Mouse (Mus musculus): ENCODE results near the gene Gm28053. TPM values are rescaled to one million over a fixed set of nuclear protein-coding genes. Genes with fewer than 3 reads are reported as not detected.
"Not testable (repeated sequence)": the region's sequence is repeated elsewhere in the genome, so short reads cannot be mapped to it uniquely, and the experiment has no call there.

The Gm28053 gene
- polyA plus RNA-seq, 1 experiment: not detected

DNA sequence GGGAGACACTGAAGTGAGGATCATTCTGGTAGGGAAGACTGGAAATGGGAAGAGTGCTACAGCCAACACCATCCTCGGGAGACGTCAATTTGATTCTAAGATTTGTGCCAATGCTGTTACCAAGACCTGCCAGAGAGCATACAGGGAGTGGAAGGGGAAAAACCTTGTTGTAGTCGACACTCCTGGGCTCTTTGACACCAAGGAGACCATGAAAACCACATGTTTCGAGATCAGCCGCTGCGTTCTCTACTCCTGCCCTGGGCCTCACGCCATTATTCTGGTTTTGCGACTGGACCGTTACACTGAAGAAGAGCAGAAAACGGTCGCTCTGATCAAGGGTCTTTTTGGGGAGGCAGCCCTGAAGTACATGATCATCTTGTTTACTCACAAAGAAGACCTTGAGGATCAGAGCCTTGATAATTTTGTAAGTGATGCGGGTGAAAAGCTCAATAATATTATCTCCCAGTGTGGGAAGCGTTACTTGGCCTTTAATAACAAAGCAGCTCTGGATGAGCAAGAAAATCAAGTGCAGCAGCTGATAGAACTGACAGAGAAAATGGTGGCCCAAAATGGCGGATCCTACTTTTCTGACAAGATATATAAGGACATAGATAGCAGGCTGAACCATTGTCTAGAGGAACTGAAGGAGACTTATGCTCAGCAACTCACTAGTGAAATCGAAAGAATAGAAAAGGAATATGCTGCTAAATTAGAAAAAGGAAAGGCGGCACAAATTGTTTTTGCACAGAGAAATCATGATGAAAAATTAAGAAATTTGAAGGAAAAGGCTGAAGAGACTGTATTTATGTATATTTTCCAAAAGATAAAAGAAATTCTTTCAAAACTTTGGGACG is 40.7 kb upstream of the Gm28053 start:
- WGBS: 86% methylated on average over 17 of the region's 17 CpGs
- Histone ChIP-seq H3K27ac (ENCODE audit: insufficient read depth, low read depth, low read length) (peak overlapping the region; percentile 63), H3K4me3 (ENCODE audit: low read depth, low read length) (peak overlapping the region; percentile 39), H3K27me3 (ENCODE audit: control insufficient read depth, insufficient read depth, low read length) (no peaks in the 10 kb centered on the region), H3K4me1 (ENCODE audit: control insufficient read depth, insufficient read depth, insufficient read length, low read length) (peaks cover 5% of the 10 kb centered on the region; the same call in 1 of the 2 replicates), H3K36me3 (ENCODE audit: control insufficient read depth, insufficient read depth, low read length) (peaks cover 5% of the 10 kb centered on the region; the same call in 1 of the 2 replicates)
- TF ChIP-seq CTCF (IDR thresholded peaks at IDR 0.05; ENCODE audit: extremely low read depth, insufficient read length, insufficient replicate concordance, low read depth, low read length) (no peak), POLR2A (IDR thresholded peaks at IDR 0.05; ENCODE audit: low read depth, low read length) (no peak)

DNA sequence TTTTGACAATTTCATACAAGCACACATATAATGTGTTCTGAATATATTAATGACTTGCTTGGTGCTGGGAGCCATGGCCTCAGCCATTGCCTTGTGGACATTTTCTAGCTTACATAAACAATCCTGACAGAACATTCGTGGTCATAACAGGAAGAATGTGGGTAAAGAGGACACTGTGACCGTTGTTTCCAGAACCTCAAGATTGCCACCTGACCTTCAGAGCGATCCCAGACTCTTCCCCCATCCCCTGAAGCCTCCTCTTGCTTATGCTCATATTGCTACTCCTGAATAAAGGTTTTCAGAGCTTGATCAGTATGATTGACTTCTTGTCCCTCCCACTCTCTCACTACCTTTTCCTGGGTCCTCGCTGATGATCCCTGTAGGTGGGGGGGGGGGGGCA is 40.0 kb upstream of the Gm28053 start:
- Histone ChIP-seq H3K4me3 (ENCODE audit: low read depth, low read length) (no peak overlapping the region), H3K27me3 (ENCODE audit: control insufficient read depth, insufficient read depth, low read length) (no peaks in the 10 kb centered on the region), H3K27ac (ENCODE audit: insufficient read depth, low read depth, low read length) (peak overlapping the region; percentile 22; the same call in 1 of the 2 replicates), H3K36me3 (ENCODE audit: control insufficient read depth, insufficient read depth, low read length) (peaks cover 5% of the 10 kb centered on the region; the same call in 1 of the 2 replicates), H3K4me1 (ENCODE audit: control insufficient read depth, insufficient read depth, insufficient read length, low read length) (peaks cover 5% of the 10 kb centered on the region; the same call in 1 of the 2 replicates)
- WGBS: 74% methylated on average over 4 of the region's 4 CpGs
- no peak for TF ChIP-seq POLR2A (IDR thresholded peaks at IDR 0.05; ENCODE audit: low read depth, low read length)
- TF ChIP-seq CTCF (IDR thresholded peaks at IDR 0.05; ENCODE audit: extremely low read depth, insufficient read length, insufficient replicate concordance, low read depth, low read length): no peak

DNA sequence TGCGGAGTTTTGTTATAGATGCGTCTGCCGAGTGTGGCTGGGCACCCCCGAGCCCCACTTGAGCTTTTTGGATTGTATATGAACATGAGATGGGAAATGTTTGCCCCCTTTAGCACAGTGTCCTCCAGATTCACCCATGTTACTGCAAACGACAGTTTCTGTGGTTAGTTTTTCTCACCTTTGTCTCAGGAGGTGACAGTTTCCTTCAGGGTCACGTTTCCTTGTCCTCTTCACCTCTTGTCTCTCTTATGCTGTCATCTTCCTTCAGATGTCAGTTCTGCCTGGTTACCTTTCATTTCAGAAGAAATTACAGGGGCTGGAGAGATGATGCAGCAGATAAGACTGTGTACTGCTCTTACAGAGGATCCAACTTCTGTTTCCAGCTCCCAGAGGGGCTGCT is 38.7 kb upstream of the Gm28053 start:
- Histone ChIP-seq H3K36me3 (ENCODE audit: control insufficient read depth, insufficient read depth, low read length) (peaks cover 5% of the 10 kb centered on the region; the same call in 1 of the 2 replicates), H3K27ac (ENCODE audit: insufficient read depth, low read depth, low read length) (peak overlapping the region; percentile 43; the same call in 1 of the 2 replicates), H3K4me3 (ENCODE audit: low read depth, low read length) (no peak overlapping the region), H3K27me3 (ENCODE audit: control insufficient read depth, insufficient read depth, low read length) (no peaks in the 10 kb centered on the region), H3K4me1 (ENCODE audit: control insufficient read depth, insufficient read depth, insufficient read length, low read length) (peaks cover 4% of the 10 kb centered on the region; the same call in 1 of the 2 replicates)
- no peak for TF ChIP-seq CTCF (IDR thresholded peaks at IDR 0.05; ENCODE audit: extremely low read depth, insufficient read length, insufficient replicate concordance, low read depth, low read length)
- no peak for TF ChIP-seq POLR2A (IDR thresholded peaks at IDR 0.05; ENCODE audit: low read depth, low read length)
- WGBS: 81% methylated on average over 6 of the region's 6 CpGs

DNA sequence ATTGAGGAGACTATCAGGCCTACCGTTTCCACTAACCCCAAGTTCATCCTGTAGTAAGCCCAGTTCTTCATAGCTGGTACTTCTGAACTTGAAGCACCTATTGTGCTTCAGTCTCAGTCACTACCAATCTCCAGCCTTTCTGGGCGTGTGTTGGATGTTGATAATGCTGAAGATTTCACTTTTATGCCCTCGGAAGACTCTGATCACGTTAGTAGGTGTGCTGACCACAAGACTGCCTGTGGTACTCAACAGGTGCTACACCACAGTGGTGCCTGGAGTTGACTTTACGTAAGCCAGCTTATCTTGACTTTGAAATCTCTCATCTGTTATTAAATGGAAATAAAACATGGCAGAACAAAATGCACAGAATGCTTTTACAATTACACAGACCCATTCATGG is 38.0 kb upstream of the Gm28053 start:
- 67% methylated on average over 5 of the region's 5 CpGs for WGBS
- Histone ChIP-seq H3K4me1 (ENCODE audit: control insufficient read depth, insufficient read depth, insufficient read length, low read length) (0 out of 2 replicates have a peak, but pooled peaks cover 1% of the 10 kb centered on the region), H3K4me3 (ENCODE audit: low read depth, low read length) (no peak overlapping the region), H3K27me3 (ENCODE audit: control insufficient read depth, insufficient read depth, low read length) (no peaks in the 10 kb centered on the region), H3K27ac (ENCODE audit: insufficient read depth, low read depth, low read length) (peak overlapping the region; percentile 5; the same call in 1 of the 2 replicates), H3K36me3 (ENCODE audit: control insufficient read depth, insufficient read depth, low read length) (peaks cover 5% of the 10 kb centered on the region; the same call in 1 of the 2 replicates)
- no peak for TF ChIP-seq CTCF (IDR thresholded peaks at IDR 0.05; ENCODE audit: extremely low read depth, insufficient read length, insufficient replicate concordance, low read depth, low read length)
- no peak for TF ChIP-seq POLR2A (IDR thresholded peaks at IDR 0.05; ENCODE audit: low read depth, low read length)

DNA sequence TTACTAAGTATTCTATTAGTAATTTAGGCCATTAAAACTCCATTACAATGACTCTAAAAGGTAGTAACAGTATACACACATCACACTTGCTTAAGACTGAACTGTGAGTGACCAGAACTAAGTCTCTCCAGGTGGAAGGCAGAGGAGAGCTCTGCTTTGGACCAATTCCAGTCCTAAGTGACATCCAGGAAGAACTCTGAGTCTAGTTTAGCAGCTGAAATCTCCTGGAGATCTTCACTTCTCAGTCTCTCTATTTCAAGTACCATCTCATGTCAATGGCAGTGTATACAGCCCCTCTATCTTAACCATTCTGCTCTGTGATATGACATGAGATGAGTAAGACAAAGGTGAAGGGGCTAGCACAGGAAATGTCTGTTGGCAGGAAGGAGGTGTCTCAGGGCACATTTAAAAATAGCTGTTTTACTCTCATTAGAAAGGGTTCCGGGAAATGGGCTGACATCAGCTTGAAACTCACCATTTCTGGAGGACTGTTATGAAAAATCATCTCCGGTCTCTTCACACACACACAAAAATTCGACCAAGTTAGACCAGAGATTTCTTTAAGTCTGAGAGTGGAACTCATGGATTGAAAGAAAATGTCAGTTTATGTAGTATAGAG is 36.8 kb upstream of the Gm28053 start:
- peak overlapping the region; percentile 27 for H3K27ac ChIP-seq (ENCODE audit: insufficient read depth, low read depth, low read length)
- H3K27me3 ChIP-seq (ENCODE audit: control insufficient read depth, insufficient read depth, low read length): no peaks in the 10 kb centered on the region
- H3K4me3 ChIP-seq (ENCODE audit: low read depth, low read length): no peak overlapping the region
- no peaks in the 10 kb centered on the region for H3K4me1 ChIP-seq (ENCODE audit: control insufficient read depth, insufficient read depth, insufficient read length, low read length)
- WGBS: 67% methylated on average over 3 of the region's 3 CpGs
- peaks cover 5% of the 10 kb centered on the region; the same call in 1 of the 2 replicates for H3K36me3 ChIP-seq (ENCODE audit: control insufficient read depth, insufficient read depth, low read length)
- TF ChIP-seq POLR2A (IDR thresholded peaks at IDR 0.05; ENCODE audit: low read depth, low read length) (no peak), CTCF (IDR thresholded peaks at IDR 0.05; ENCODE audit: extremely low read depth, insufficient read length, insufficient replicate concordance, low read depth, low read length) (no peak)

DNA sequence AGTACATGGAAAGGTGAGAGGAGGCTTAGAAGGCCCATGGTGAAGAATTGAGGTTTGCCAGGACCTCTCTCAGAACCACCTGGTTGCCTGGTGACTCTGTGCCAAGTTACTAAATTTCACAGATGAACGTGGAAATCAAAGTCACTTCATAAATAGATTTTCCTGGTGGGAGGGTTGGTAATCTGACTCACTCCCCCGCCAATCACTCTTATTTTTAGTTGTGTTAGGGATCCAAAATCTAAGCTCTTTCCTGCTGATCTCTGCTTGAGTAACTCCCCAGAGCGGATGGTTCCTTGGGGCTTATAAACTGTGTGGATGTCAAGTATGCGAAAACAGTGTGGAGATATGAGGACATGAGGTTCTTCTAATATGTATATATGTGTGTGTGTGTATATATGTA is 36.1 kb upstream of the Gm28053 start:
- TF ChIP-seq POLR2A (IDR thresholded peaks at IDR 0.05; ENCODE audit: low read depth, low read length): no peak
- no peak for TF ChIP-seq CTCF (IDR thresholded peaks at IDR 0.05; ENCODE audit: extremely low read depth, insufficient read length, insufficient replicate concordance, low read depth, low read length)
- peak overlapping the region; percentile 27 for H3K27ac ChIP-seq (ENCODE audit: insufficient read depth, low read depth, low read length)
- H3K4me3 ChIP-seq (ENCODE audit: low read depth, low read length): no peak overlapping the region
- peaks cover 5% of the 10 kb centered on the region; the same call in 1 of the 2 replicates for H3K36me3 ChIP-seq (ENCODE audit: control insufficient read depth, insufficient read depth, low read length)
- WGBS: 72% methylated on average over 4 of the region's 4 CpGs
- no peaks in the 10 kb centered on the region for H3K4me1 ChIP-seq (ENCODE audit: control insufficient read depth, insufficient read depth, insufficient read length, low read length)
- H3K27me3 ChIP-seq (ENCODE audit: control insufficient read depth, insufficient read depth, low read length): no peaks in the 10 kb centered on the region

DNA sequence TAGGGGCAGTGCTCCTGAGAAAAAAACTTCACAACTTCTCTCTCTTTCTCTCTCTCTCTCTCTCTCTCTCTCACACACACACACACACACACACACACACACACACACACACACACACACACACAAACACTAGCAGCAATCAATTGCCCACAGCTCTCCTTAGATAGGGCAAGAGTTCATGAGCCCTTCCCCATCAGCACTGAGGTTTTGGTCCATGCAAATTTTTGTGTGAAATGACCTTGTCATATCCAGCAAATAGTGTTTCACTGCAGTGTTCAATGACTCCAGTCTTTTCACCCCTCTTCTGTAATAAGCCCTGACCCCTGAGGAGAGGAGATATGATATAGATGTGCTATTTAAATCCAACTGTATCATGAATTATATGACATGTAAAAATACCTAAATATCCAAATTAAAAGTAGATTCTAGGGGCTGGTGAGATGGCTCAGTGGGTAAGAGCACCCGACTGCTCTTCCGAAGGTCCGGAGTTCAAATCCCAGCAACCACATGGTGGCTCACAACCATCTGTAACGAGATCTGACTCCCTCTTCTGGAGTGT is 35.1 kb upstream of the Gm28053 start:
- H3K4me1 ChIP-seq (ENCODE audit: control insufficient read depth, insufficient read depth, insufficient read length, low read length); H3K36me3 ChIP-seq (ENCODE audit: control insufficient read depth, insufficient read depth, low read length); H3K27ac ChIP-seq (ENCODE audit: insufficient read depth, low read depth, low read length); H3K27me3 ChIP-seq (ENCODE audit: control insufficient read depth, insufficient read depth, low read length); H3K4me3 ChIP-seq (ENCODE audit: low read depth, low read length): not testable (repeated sequence)
- 84% methylated on average over 4 of the region's 4 CpGs for WGBS
